Mouse (Mus musculus): ENCODE measurements around the gene Arid3a. TPM values are rescaled to one million over a fixed set of nuclear protein-coding genes. Genes with fewer than 3 reads are reported as not detected.
"Not testable (repeated sequence)": the region's sequence is repeated elsewhere in the genome, so short reads cannot be mapped to it uniquely, and the experiment has no call there.

Arid3a gene
- total RNA-seq, 1 experiment from 2014 or later: 16.0 TPM

GRCm38 (mm10) chr10:79940749-79941148, 13.9 kb downstream of the Arid3a start:
- ATAC-seq (replicated peaks; ENCODE audit: low read depth, poor library complexity, severe bottlenecking): peak; percentile 53

- no peak for ATAC-seq (replicated peaks; ENCODE audit: low read depth, poor library complexity, severe bottlenecking)
These were observed 16.1 kb downstream of the Arid3a start for GRCm38 (mm10) chr10:79942988-79943387.

GRCm38 (mm10) chr10:79943471-79943901, 16.6 kb downstream of the Arid3a start:
- no peak for ATAC-seq (replicated peaks; ENCODE audit: low read depth, poor library complexity, severe bottlenecking)

- ATAC-seq (replicated peaks; ENCODE audit: low read depth, poor library complexity, severe bottlenecking): no peak
These were observed 18.8 kb downstream of the Arid3a start for GRCm38 (mm10) chr10:79945507-79946234.

- peak; percentile 58 for ATAC-seq (replicated peaks; ENCODE audit: low read depth, poor library complexity, severe bottlenecking)
These were observed 20.0 kb downstream of the Arid3a start for GRCm38 (mm10) chr10:79946752-79947322.

GRCm38 (mm10) chr10:79947502-79947901, 20.7 kb downstream of the Arid3a start:
- no peak for ATAC-seq (replicated peaks; ENCODE audit: low read depth, poor library complexity, severe bottlenecking)

- no peak for ATAC-seq (replicated peaks; ENCODE audit: low read depth, poor library complexity, severe bottlenecking)
These were observed 23.0 kb downstream of the Arid3a start for GRCm38 (mm10) chr10:79949873-79950272.

- ATAC-seq (replicated peaks; ENCODE audit: low read depth, poor library complexity, severe bottlenecking): no peak
These were observed 23.8 kb downstream of the Arid3a start for GRCm38 (mm10) chr10:79950661-79951060.

GRCm38 (mm10) chr10:79953946-79954345, 27.1 kb downstream of the Arid3a start:
- ATAC-seq (replicated peaks; ENCODE audit: low read depth, poor library complexity, severe bottlenecking): no peak

GRCm38 (mm10) chr10:79955691-79956090, 28.8 kb downstream of the Arid3a start:
- no peak for ATAC-seq (replicated peaks; ENCODE audit: low read depth, poor library complexity, severe bottlenecking)

- no peak for ATAC-seq (replicated peaks; ENCODE audit: low read depth, poor library complexity, severe bottlenecking)
These were observed 29.9 kb downstream of the Arid3a start for GRCm38 (mm10) chr10:79956643-79957154.

- peak; percentile 72 for ATAC-seq (replicated peaks; ENCODE audit: low read depth, poor library complexity, severe bottlenecking)
These were observed 31.4 kb downstream of the Arid3a start for GRCm38 (mm10) chr10:79958140-79958816.

- not testable (repeated sequence) for ATAC-seq (replicated peaks; ENCODE audit: low read depth, poor library complexity, severe bottlenecking)
These were observed 32.6 kb downstream of the Arid3a start for GRCm38 (mm10) chr10:79959412-79959811.

GRCm38 (mm10) chr10:79959847-79960601, 33.2 kb downstream of the Arid3a start, which contains the start of gene Wdr18:
TSS of gene Wdr18 (plus strand) at chr10:79960152.
- ATAC-seq (replicated peaks; ENCODE audit: low read depth, poor library complexity, severe bottlenecking): peak; percentile 84

- no peak for ATAC-seq (replicated peaks; ENCODE audit: low read depth, poor library complexity, severe bottlenecking)
These were observed 33.9 kb downstream of the Arid3a start for GRCm38 (mm10) chr10:79960671-79961294.

GRCm38 (mm10) chr10:79964727-79965126, 37.9 kb downstream of the Arid3a start:
- no peak for ATAC-seq (replicated peaks; ENCODE audit: low read depth, poor library complexity, severe bottlenecking)

GRCm38 (mm10) chr10:79965325-79965724, 38.5 kb downstream of the Arid3a start:
- no peak for ATAC-seq (replicated peaks; ENCODE audit: low read depth, poor library complexity, severe bottlenecking)

GRCm38 (mm10) chr10:79966886-79967400, 40.1 kb downstream of the Arid3a start:
- ATAC-seq (replicated peaks; ENCODE audit: low read depth, poor library complexity, severe bottlenecking): no peak

- no peak for ATAC-seq (replicated peaks; ENCODE audit: low read depth, poor library complexity, severe bottlenecking)
These were observed 41.3 kb downstream of the Arid3a start for GRCm38 (mm10) chr10:79968181-79968580.

Measured in common myeloid progenitor, adult 5-6 weeks (primary cell).